Mouse (Mus musculus) left cerebral cortex, adult 11 months (tissue): ENCODE data around the gene Zfp609.
"Not testable (repeated sequence)": the region's sequence is repeated elsewhere in the genome, so short reads cannot be mapped to it uniquely, and the experiment has no call there.

Source experiments
- DNase-seq: peaks from one replicate; pipeline ENCODE4 v3.0.0; 2022; ENCODE audit warnings: low spot score

The Zfp609 gene

GRCm38 (mm10) chr9:65718195-65718594, 109.2 kb downstream of the Zfp609 start:
- no peak for DNase-seq

GRCm38 (mm10) chr9:65703926-65704595, 123.3 kb downstream of the Zfp609 start:
- no peak for DNase-seq

GRCm38 (mm10) chr9:65703241-65703640, 124.1 kb downstream of the Zfp609 start:
- DNase-seq: no peak

GRCm38 (mm10) chr9:65702286-65702685, 125.1 kb downstream of the Zfp609 start:
- DNase-seq: no peak

GRCm38 (mm10) chr9:65700504-65700903, 126.9 kb downstream of the Zfp609 start:
- DNase-seq: no peak

GRCm38 (mm10) chr9:65697992-65698391, 129.4 kb downstream of the Zfp609 start:
- no peak for DNase-seq

- no peak for DNase-seq
These were observed 130.0 kb downstream of the Zfp609 start for GRCm38 (mm10) chr9:65697356-65697755.

- DNase-seq: no peak
These were observed 131.0 kb downstream of the Zfp609 start for GRCm38 (mm10) chr9:65696337-65696736.

- peak; percentile 68 for DNase-seq
These were observed 131.7 kb downstream of the Zfp609 start for GRCm38 (mm10) chr9:65695646-65696045.

- DNase-seq: no peak
These were observed 134.3 kb downstream of the Zfp609 start for GRCm38 (mm10) chr9:65692959-65693603.

- no peak for DNase-seq
These were observed 134.9 kb downstream of the Zfp609 start for GRCm38 (mm10) chr9:65692466-65692865.

- not testable (repeated sequence) for DNase-seq
These were observed 137.5 kb downstream of the Zfp609 start for GRCm38 (mm10) chr9:65689869-65690268.

- DNase-seq: no peak
These were observed 142.7 kb downstream of the Zfp609 start for GRCm38 (mm10) chr9:65684704-65685103.

GRCm38 (mm10) chr9:65682994-65683393, 144.4 kb downstream of the Zfp609 start:
- no peak for DNase-seq

GRCm38 (mm10) chr9:65682183-65682582, 145.2 kb downstream of the Zfp609 start:
- DNase-seq: no peak

GRCm38 (mm10) chr9:65681634-65681940, 145.8 kb downstream of the Zfp609 start:
- DNase-seq: no peak

GRCm38 (mm10) chr9:65680938-65681633, 146.3 kb downstream of the Zfp609 start:
- DNase-seq: no peak

GRCm38 (mm10) chr9:65679181-65679761, 148.1 kb downstream of the Zfp609 start:
- no peak for DNase-seq

GRCm38 (mm10) chr9:65677119-65677462, 150.3 kb downstream of the Zfp609 start:
- no peak for DNase-seq

GRCm38 (mm10) chr9:65676358-65677118, 150.8 kb downstream of the Zfp609 start:
- DNase-seq: peak; percentile 92

GRCm38 (mm10) chr9:65675461-65676357, 151.7 kb downstream of the Zfp609 start:
- no peak for DNase-seq
